Mouse (Mus musculus): ENCODE data around the gene Spaca1.
"Not testable (repeated sequence)": the region's sequence is repeated elsewhere in the genome, so short reads cannot be mapped to it uniquely, and the experiment has no call there.

Gene Spaca1

GRCm38 (mm10) chr4:34049571-34050255, at the start of gene Spaca1:
Spaca1 (minus strand) TSS chr4:34050191.
- no peak for DNase-seq (ENCODE audit: low spot score)

- not testable (repeated sequence) for DNase-seq (ENCODE audit: low spot score)
Observed at GRCm38 (mm10) chr4:34087286-34087685, 37.3 kb upstream of the Spaca1 start.

GRCm38 (mm10) chr4:34081064-34081463, 31.1 kb upstream of the Spaca1 start:
- DNase-seq (ENCODE audit: low spot score): no peak

- DNase-seq (ENCODE audit: low spot score): no peak
Observed at GRCm38 (mm10) chr4:34069002-34069401, 19.0 kb upstream of the Spaca1 start.

- DNase-seq (ENCODE audit: low spot score): no peak
Observed at GRCm38 (mm10) chr4:34058320-34058719, 8.3 kb upstream of the Spaca1 start.

- no peak for DNase-seq (ENCODE audit: low spot score)
Observed at GRCm38 (mm10) chr4:34026771-34027170, 23.2 kb downstream of the Spaca1 start.

GRCm38 (mm10) chr4:34021456-34021855, 28.5 kb downstream of the Spaca1 start:
- no peak for DNase-seq (ENCODE audit: low spot score)

- no peak for DNase-seq (ENCODE audit: low spot score)
Observed at GRCm38 (mm10) chr4:33996382-33996781, 53.6 kb downstream of the Spaca1 start.

GRCm38 (mm10) chr4:33992687-33993086, 57.3 kb downstream of the Spaca1 start:
- DNase-seq (ENCODE audit: low spot score): no peak

- no peak for DNase-seq (ENCODE audit: low spot score)
Observed at GRCm38 (mm10) chr4:33988466-33989089, 61.4 kb downstream of the Spaca1 start.
